Mouse (Mus musculus) ovary, adult 18-20 months (tissue): ENCODE data around the gene Mchr1.
"Not testable (repeated sequence)": the region's sequence is repeated elsewhere in the genome, so short reads cannot be mapped to it uniquely, and the experiment has no call there.

Experiments used
- DNase-seq: peaks from one replicate; pipeline ENCODE4 v3.0.0; 2022; ENCODE audit warnings: low spot score, mixed read lengths

The Mchr1 gene

DNA sequence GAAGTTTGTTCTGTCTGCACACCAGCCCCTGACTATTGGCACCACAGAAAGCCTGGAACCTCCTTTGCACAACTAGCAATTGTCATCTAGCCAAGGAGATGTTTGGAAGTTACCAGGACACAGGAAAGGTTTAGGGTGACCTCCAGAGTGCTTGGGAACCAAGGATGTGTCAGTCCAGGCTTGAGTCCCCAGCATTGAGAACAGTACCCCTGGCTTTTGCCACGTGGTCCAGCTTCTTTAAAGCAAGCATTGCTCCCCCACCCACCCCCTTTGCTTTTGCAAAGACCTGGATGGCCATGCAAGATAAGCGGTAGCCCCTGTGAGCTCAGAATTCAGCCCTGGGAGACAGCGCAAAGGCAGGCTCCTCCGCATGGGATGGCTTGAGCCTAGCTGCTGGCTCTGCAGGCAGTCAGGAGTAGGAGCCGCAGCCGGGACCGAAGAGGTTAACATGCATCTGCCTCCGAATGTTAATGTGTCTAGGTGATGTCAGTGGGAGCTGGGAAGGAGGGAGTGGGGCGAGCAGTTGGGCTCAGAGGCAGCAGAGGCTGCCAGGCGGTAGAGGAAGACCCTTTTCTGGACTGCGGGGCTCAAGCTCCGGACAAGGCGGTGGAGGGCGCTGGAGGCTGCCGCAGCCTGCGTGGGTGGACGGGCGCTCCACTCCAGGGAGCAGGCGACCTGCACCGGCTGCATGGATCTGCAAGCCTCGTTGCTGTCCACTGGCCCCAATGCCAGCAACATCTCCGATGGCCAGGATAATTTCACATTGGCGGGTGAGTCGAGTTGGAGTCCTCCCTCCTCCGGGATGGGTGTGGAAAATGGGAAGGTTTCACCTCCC is at the start of gene Mchr1:
Gene Mchr1, plus strand, starts transcription at position 414 of the 835 bp plus-strand sequence.
- no peak for DNase-seq

- DNase-seq = no peak
Measured at GRCm38 (mm10) chr15:81189061-81189460, 46.2 kb upstream of the Mchr1 start.

GRCm38 (mm10) chr15:81190011-81190629 is 45.2 kb upstream of the Mchr1 start:
- peak; percentile 16 for DNase-seq

- DNase-seq = peak; percentile 99
Measured at GRCm38 (mm10) chr15:81190630-81191178, 44.6 kb upstream of the Mchr1 start, which contains the start of gene Mrtfa. TSS of gene Mrtfa (minus strand) at chr15:81190757.

DNA sequence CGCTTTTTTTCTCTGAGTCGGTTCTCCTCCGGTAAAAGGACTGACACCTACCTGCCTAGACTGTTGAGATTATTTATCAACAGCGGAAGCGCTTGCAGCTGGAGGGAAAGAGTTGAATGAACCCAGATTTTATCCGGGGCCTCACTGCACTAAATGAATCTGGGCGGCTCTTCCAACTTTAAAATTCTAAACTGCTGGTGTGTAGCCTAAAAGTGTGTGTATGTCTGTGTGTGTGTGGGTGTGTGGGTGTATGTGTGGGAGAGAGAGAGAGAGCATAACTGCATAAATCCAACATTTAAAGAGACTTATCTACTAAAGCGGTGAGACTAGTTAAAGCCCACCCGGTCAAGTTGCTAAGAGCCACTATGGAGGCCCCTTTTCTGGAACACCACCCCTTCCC is 44.0 kb upstream of the Mchr1 start:
- DNase-seq = no peak

DNA sequence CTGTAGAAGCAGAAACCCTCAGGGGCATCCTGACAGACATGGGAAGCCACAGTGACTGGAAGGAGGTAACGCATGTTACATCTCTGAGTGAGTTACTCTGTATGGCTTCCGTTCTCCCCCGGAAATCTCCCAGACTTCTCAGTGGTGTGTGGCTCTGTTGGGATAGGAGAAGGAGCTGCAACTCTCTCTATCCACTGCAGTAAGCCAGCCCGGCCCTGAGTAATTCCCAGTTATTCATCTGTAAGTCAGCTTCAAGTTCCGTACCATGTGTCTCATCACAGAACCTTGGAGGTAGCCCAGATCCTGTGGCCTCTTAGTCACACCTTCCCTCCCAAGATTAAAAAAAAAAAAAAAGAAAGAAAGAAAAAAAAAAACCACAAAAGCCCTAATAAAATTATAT is 43.0 kb upstream of the Mchr1 start:
- no peak for DNase-seq

- no peak for DNase-seq
Measured at GRCm38 (mm10) chr15:81192858-81193257, 42.4 kb upstream of the Mchr1 start.

GRCm38 (mm10) chr15:81194791-81195190 is 40.5 kb upstream of the Mchr1 start:
- DNase-seq = no peak

- DNase-seq = no peak
Measured at GRCm38 (mm10) chr15:81195447-81195846, 39.9 kb upstream of the Mchr1 start.

- no peak for DNase-seq
Measured at GRCm38 (mm10) chr15:81197197-81197596, 38.1 kb upstream of the Mchr1 start.

DNA sequence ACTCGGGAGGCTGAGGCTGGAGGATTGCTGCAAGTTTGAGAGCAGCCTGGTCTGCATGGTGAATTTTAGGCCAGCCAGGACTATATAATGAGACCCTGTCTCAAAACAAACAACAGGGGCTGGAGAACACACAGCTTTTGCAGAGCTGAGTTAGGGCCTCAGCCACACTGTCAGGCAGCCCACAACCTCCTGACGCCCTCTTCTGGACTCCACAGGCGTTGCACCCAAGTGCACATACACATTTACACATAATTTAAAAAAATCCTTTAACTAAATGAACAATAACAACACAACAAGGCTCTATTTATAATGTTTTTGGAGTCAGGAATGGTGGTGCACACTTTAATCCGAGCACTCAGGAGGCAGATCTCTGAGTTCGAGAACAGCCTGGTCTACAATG is 36.9 kb upstream of the Mchr1 start:
- no peak for DNase-seq

GRCm38 (mm10) chr15:81199372-81199959 is 35.8 kb upstream of the Mchr1 start:
- no peak for DNase-seq

DNA sequence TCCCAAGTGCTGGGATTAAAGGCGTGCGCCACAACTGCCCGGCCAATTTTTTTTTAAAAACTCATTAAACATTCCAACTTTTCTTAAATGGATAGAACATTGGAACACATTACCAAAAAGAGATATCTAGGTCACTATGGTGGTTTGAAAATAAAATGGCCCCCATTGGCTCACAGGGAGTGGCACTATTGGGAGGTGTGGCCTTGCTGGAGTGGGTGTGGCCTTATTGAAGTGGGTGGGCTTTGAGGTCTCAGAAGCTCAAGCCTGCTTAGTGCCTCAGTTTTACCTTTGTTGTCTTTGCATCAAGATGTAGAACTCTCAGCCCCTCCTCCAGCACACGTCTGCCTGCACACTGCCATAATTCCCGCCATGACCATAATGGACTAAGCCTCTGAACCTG is 32.8 kb upstream of the Mchr1 start:
- DNase-seq = no peak

- DNase-seq = no peak
Measured at GRCm38 (mm10) chr15:81210496-81210895, 24.8 kb upstream of the Mchr1 start.

DNA sequence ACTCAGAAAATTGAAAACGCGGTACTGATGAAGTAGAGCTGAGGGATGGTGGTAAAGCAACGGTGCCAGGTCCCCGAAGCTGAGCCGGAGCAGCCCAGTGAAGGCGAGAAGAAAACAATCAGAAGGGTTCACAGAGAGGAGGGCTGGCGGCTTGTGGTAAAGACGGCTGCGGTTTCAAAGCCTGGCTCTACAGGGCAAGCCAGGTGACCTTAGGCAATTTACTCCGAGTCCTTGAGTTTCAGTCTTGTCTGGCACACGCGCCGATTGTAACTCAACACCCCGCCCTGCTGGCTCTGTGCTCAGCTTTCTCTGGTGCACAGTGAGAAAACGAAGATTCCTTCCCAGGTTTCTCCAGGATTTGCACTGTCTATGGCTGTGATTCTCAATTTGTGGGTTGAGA is 22.3 kb upstream of the Mchr1 start:
- DNase-seq = peak; percentile 47

DNA sequence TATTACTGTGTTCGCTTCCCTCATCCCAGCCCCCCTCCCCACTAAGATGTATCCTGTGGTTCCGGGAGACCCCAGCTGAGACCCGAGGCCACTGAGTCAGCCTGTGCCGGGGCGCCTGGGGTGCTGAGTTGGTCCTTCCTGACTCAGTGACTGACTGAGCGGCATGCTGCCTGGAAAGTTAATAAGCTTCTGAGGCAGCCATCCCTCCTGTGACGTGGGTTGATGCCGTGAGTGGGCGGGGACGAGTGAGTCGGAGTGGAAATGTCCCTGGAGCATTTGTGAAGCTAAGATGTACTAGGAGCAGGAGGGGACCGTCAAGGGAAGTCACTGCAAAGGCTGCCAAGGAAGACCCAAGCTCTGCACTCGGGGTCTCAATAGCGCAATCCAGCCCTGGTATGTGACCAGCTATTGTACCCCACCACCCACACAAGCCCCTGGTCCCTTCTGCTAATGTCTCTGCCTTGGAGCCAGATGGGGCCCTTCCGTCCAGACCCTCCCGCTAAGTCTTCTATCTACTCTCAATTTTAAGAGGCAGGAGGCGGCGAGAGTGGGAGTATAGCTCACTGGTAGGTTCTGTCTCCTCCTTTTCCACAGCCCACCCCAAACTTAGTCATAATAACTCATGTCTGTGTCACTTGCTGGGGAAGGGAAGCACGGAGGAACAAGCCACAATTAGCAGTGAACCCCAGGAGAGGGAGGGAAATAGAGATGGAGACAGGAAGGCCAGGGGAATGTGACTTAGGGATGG is 18.2 kb upstream of the Mchr1 start:
- no peak for DNase-seq

DNA sequence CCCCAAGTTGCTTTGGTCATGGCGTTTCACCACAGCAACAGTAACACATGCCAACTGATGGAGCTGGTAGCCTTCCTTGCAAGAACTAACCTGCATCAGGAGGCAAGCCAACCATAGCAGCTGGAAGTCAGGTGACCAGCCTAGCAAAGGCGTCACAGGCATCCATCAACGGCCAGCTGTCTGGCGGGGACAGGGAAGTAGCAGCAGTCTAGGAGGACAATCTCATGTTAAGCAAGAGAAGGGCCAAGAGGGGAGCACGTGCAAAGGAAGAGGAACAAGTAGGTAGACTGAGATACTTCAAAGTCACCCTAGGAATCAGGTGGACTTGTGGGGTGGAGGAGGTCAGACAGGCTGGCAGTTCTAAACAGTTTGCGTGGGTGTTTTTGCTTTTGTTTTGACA is 16.2 kb upstream of the Mchr1 start:
- no peak for DNase-seq

GRCm38 (mm10) chr15:81220051-81220450 is 15.2 kb upstream of the Mchr1 start:
- DNase-seq = not testable (repeated sequence)

GRCm38 (mm10) chr15:81221446-81221845 is 13.9 kb upstream of the Mchr1 start:
- no peak for DNase-seq

DNA sequence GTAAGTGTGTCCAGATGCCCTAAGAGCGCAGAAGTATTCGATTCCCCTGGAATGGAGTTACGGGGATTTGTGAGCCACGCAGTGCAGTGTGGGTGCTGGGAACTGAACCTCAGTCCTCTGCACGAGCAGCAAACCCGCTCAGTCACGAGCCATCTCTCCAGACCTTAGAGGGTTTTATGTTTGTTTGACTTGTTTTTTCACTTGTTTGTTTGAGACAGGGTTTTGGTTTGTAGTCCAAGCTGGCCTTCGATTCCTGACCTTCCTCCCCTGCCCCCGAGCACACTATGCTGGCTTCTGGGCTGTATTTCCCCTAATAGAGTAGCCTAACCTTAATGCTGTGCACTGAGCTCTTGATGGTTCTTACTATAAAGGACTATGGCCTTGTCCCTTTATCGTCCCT is 10.3 kb upstream of the Mchr1 start:
- DNase-seq = no peak

DNA sequence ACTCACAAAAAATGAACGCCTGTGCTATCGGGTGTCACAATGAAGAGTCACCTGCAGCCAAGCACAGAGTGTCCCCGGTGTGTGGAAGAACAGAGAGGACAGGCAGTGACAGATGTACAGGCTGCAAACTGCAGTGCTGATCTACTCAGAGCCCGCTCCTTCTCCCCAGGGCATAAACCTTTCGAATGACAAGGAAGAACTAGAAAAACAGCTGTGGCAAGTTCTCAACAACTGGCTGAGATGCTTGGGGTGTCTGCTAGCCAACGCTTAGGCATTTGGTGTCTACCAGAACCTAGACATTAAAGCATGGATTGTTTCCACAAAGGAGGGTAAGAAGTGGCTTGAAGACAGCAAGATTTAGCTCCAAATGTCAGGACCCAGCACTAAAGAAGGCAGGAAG is 9.6 kb upstream of the Mchr1 start:
- DNase-seq = no peak

DNA sequence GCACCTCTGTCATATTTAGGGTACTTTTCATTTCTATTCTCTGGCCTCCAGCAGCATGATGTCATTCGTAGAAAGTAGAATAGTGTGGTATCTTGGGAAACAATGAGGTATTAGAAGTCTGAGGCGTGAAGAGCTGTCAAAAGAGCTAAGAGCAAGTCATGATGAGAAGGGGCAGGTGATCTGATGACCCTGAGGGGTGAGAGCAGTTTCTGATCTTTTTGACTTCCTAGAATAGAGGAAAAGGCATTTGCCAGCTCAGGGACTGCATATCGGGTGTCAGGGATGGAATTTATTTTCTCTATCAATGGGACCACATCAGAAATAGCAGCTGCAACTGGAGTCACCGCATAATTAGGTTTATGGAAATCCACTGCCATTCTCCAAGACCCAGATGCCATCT is 8.5 kb upstream of the Mchr1 start:
- DNase-seq = no peak
